Mouse (Mus musculus) urinary bladder, postnatal 10 days (tissue): ENCODE results near the gene 4930447F04Rik.

Experiments used
- DNase-seq: peaks from one replicate; pipeline ENCODE4 v3.0.0; 2022; ENCODE audit warnings: low spot score

Gene 4930447F04Rik

DNA sequence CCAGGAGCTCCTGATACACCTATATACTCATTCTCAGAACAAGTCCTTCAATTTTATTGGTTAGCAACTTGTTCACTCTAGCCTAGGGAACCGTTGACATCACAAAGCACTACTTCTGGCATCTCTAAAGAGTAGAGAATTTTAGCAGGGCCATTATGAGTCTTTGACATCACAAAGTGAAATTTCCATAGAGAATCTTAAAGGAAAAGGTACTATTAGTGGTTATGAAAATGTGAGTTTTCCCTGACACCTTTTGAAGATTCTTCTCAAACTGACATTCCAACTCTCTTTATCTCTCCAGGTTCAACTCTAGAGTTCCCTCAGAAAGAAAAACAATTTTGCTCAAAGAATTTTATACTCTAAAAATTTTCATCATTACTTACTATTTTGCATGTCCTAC is at the start of gene 4930447F04Rik:
Gene 4930447F04Rik, minus strand, starts transcription at position 101 of the 400 bp plus-strand sequence.
- DNase-seq = no peak
